Mouse (Mus musculus): ENCODE measurements around the gene Ptpre. TPM values are rescaled to one million over a fixed set of nuclear protein-coding genes. Genes with fewer than 3 reads are reported as not detected.
A peak's percentile ranks its signal among the peaks of the same experiment; 100 is the strongest.

Ptpre gene
- total and polyA plus RNA-seq, 3 experiments = 2.3 to 6.9 (median 3.7) TPM

GRCm38 (mm10) chr7:135621649-135622048, 84.4 kb downstream of the Ptpre start:
- dilution Hi-C loops (cut with MboI; ENCODE audit: extremely low pct_ligation_motif_present, extremely low pct_unique_long_range_greater_than_20kb, low sequenced_read_pairs) = no loop called here
- Histone ChIP-seq H3K9me3 (replicated peaks; ENCODE audit: low read length) (peaks cover 5% of the 10 kb centered on the region), H3K79me2 (replicated peaks; ENCODE audit: control insufficient read depth, extremely low read depth, insufficient read depth, poor library complexity, severe bottlenecking) (no peaks in the 10 kb centered on the region), H3K27me3 (replicated peaks) (no peaks in the 10 kb centered on the region), H3K4me3 (replicated peaks in 1 of 3; ENCODE audit: low read depth in 2 of 3, low read length in 2 of 3, poor library complexity in 1 of 3) (no peak overlapping the region), H3K4me2 (ENCODE audit: insufficient read depth, low read depth, poor library complexity, severe bottlenecking) (no peak overlapping the region), H3K9ac (ENCODE audit: insufficient read depth, low read depth) (no peak overlapping the region), H3K36me3 (replicated peaks in 1 of 2; ENCODE audit: control insufficient read depth in 1 of 2, insufficient read depth in 1 of 2, low read length in 1 of 2) (peaks cover 5 to 15% of the 10 kb centered on the region in 2 experiments), H3K4me1 (ENCODE audit: control insufficient read depth in 1 of 2, insufficient read depth in 2 of 2) (peaks cover 3 to 22% of the 10 kb centered on the region in 2 experiments; a peak in 3 of 4 replicates), H3K27ac (ENCODE audit: insufficient read depth, low read depth) (no peak overlapping the region)
- in situ Hi-C loops (cut with MboI; ENCODE audit: low pct_ligation_motif_present, low pct_unique_long_range_greater_than_20kb, low sequenced_read_pairs) = no loop called here
- no peak for TF ChIP-seq IRF4 (IDR thresholded peaks at IDR 0.05; ENCODE audit: low read depth, low read length)
- DNase-seq (ENCODE audit: extremely low read depth) = no peak

GRCm38 (mm10) chr7:135622241-135622640, 85.0 kb downstream of the Ptpre start:
- H3K36me3 ChIP-seq (replicated peaks in 1 of 2; ENCODE audit: control insufficient read depth in 1 of 2, insufficient read depth in 1 of 2, low read length in 1 of 2) = peaks cover 5 to 15% of the 10 kb centered on the region in 2 experiments
- H3K4me2 ChIP-seq (ENCODE audit: insufficient read depth, low read depth, poor library complexity, severe bottlenecking) = no peak overlapping the region
- in situ Hi-C loops (cut with MboI; ENCODE audit: low pct_ligation_motif_present, low pct_unique_long_range_greater_than_20kb, low sequenced_read_pairs) = no loop called here
- H3K4me3 ChIP-seq (replicated peaks in 1 of 3; ENCODE audit: low read depth in 2 of 3, low read length in 2 of 3, poor library complexity in 1 of 3) = no peak overlapping the region
- H3K9ac ChIP-seq (ENCODE audit: insufficient read depth, low read depth) = no peak overlapping the region
- dilution Hi-C loops (cut with MboI; ENCODE audit: extremely low pct_ligation_motif_present, extremely low pct_unique_long_range_greater_than_20kb, low sequenced_read_pairs) = no loop called here
- TF ChIP-seq BHLHE40 (IDR thresholded peaks at IDR 0.05; ENCODE audit: low read depth, low read length) (no peak), IRF4 (IDR thresholded peaks at IDR 0.05; ENCODE audit: low read depth, low read length) (no peak), ZC3H11A (IDR thresholded peaks at IDR 0.05; ENCODE audit: low read depth, low read length) (no peak), UBTF (IDR thresholded peaks at IDR 0.05; ENCODE audit: low read depth, low read length) (no peak)
- no peaks in the 10 kb centered on the region for H3K79me2 ChIP-seq (replicated peaks; ENCODE audit: control insufficient read depth, extremely low read depth, insufficient read depth, poor library complexity, severe bottlenecking)
- peaks cover 3 to 22% of the 10 kb centered on the region in 2 experiments; a peak in 3 of 4 replicates for H3K4me1 ChIP-seq (ENCODE audit: control insufficient read depth in 1 of 2, insufficient read depth in 2 of 2)
- no peaks in the 10 kb centered on the region for H3K27me3 ChIP-seq (replicated peaks)
- no peak for DNase-seq (ENCODE audit: extremely low read depth)
- H3K9me3 ChIP-seq (replicated peaks; ENCODE audit: low read length) = peaks cover 5% of the 10 kb centered on the region
- no peak overlapping the region for H3K27ac ChIP-seq (ENCODE audit: insufficient read depth, low read depth)

- H3K9me3 ChIP-seq (replicated peaks; ENCODE audit: low read length) = peaks cover 5% of the 10 kb centered on the region
- H3K27me3 ChIP-seq (replicated peaks) = no peaks in the 10 kb centered on the region
- dilution Hi-C loops (cut with MboI; ENCODE audit: extremely low pct_ligation_motif_present, extremely low pct_unique_long_range_greater_than_20kb, low sequenced_read_pairs) (no loop called here), in situ Hi-C loops (cut with MboI; ENCODE audit: low pct_ligation_motif_present, low pct_unique_long_range_greater_than_20kb, low sequenced_read_pairs) (loop anchor here (5.0 to 25.0 kb wide), 2 partner anchors 133 to 238 kb away; no protein-coding TSS in a partner anchor)
- H3K36me3 ChIP-seq (replicated peaks in 1 of 2; ENCODE audit: control insufficient read depth in 1 of 2, insufficient read depth in 1 of 2, low read length in 1 of 2) = peaks cover 5 to 16% of the 10 kb centered on the region in 2 experiments
- no peaks in the 10 kb centered on the region for H3K79me2 ChIP-seq (replicated peaks; ENCODE audit: control insufficient read depth, extremely low read depth, insufficient read depth, poor library complexity, severe bottlenecking)
- TF ChIP-seq IRF4 (IDR thresholded peaks at IDR 0.05; ENCODE audit: low read depth, low read length) (no peak), ZC3H11A (IDR thresholded peaks at IDR 0.05; ENCODE audit: low read depth, low read length) (peak; percentile 47), ZNF384 (IDR thresholded peaks at IDR 0.05; ENCODE audit: low read depth, low read length) (peak; percentile 73), POLR2AphosphoS2 (IDR thresholded peaks at IDR 0.05; ENCODE audit: low read depth, low read length) (no peak), RAD21 (IDR thresholded peaks at IDR 0.05; ENCODE audit: low read depth, low read length) (peak; percentile 81), JUN (IDR thresholded peaks at IDR 0.05; ENCODE audit: insufficient read depth, low read depth, low read length) (no peak), TCF12 (IDR thresholded peaks at IDR 0.05; ENCODE audit: low read depth, low read length) (no peak), KAT2A (IDR thresholded peaks at IDR 0.05; ENCODE audit: insufficient replicate concordance, low read length) (no peak), CTCF (conservative IDR thresholded peaks at IDR 0.05 in 1 of 2, IDR thresholded peaks at IDR 0.05 in 1 of 2; ENCODE audit: low read depth in 2 of 2, low read length in 2 of 2) (peak; percentile 76 to 80), ZKSCAN1 (IDR thresholded peaks at IDR 0.05; ENCODE audit: borderline replicate concordance, low read depth, low read length) (no peak), SMC3 (IDR thresholded peaks at IDR 0.05; ENCODE audit: low read depth, low read length) (peak; percentile 88), ETS1 (conservative IDR thresholded peaks at IDR 0.05; ENCODE audit: low read depth, low read length) (no peak), EP300 (IDR thresholded peaks at IDR 0.05; ENCODE audit: low read length) (no peak)
- no peak for DNase-seq (ENCODE audit: extremely low read depth)
- H3K4me2 ChIP-seq (ENCODE audit: insufficient read depth, low read depth, poor library complexity, severe bottlenecking) = no peak overlapping the region
- no peak overlapping the region for H3K9ac ChIP-seq (ENCODE audit: insufficient read depth, low read depth)
- peaks cover 0 to 4% of the 10 kb centered on the region in 2 experiments; a peak in 2 of 4 replicates for H3K4me1 ChIP-seq (ENCODE audit: control insufficient read depth in 1 of 2, insufficient read depth in 2 of 2)
- no peak overlapping the region for H3K4me3 ChIP-seq (replicated peaks in 1 of 3; ENCODE audit: low read depth in 2 of 3, low read length in 2 of 3, poor library complexity in 1 of 3)
- H3K27ac ChIP-seq (ENCODE audit: insufficient read depth, low read depth) = no peak overlapping the region
Observed at GRCm38 (mm10) chr7:135624854-135625253, 87.6 kb downstream of the Ptpre start.
